Mouse (Mus musculus) megakaryocyte, embryonic 14.5 days (primary cell): ENCODE data around the gene Gm28729. TPM values are rescaled to one million over a fixed set of nuclear protein-coding genes. Genes with fewer than 3 reads are reported as not detected.

ENCODE experiments used
- H3K27me3 ChIP-seq: replicated peaks from 2 replicates; pipeline ENCODE3; 2012; ENCODE audit warnings: inconsistent platforms
- H3K36me3 ChIP-seq: replicated peaks from 2 replicates; pipeline ENCODE3; 2012; ENCODE audit warnings: low read length, inconsistent platforms, mixed read lengths
- H3K4me1 ChIP-seq: 2 replicates; pipeline ENCODE4 v1.6.1; 2012; ENCODE audit warnings: inconsistent platforms
- H3K4me3 ChIP-seq: replicated peaks from 2 replicates; pipeline ENCODE3; 2012; ENCODE audit warnings: moderate library complexity, mild to moderate bottlenecking, inconsistent platforms
- H3K9me3 ChIP-seq: 2 replicates; pipeline ENCODE4 v1.6.1; 2012; ENCODE audit warnings: inconsistent platforms
- FLI1 ChIP-seq: IDR thresholded peaks from 2 replicates; pipeline ENCODE4 v1.6.1; 2012; ENCODE audit warnings: low read length, inconsistent platforms, mixed read lengths
- GATA1 ChIP-seq: IDR thresholded peaks from 3 replicates; pipeline ENCODE4 v1.6.1; 2012; ENCODE audit warnings: mixed read lengths, low read length, inconsistent platforms, borderline replicate concordance
- polyA plus RNA-seq: library from polyadenylated mRNA; stranded (reverse); fragments of >175 nt; gene quantifications from 2 replicates; pipeline ENCODE4 v1.2.3, GENCODE M21; 2012; ENCODE audit warnings: low replicate concordance; ENCODE audit not compliant: insufficient read depth

Gm28729 gene
- polyA plus RNA-seq, 1 experiment, result not detected

DNA sequence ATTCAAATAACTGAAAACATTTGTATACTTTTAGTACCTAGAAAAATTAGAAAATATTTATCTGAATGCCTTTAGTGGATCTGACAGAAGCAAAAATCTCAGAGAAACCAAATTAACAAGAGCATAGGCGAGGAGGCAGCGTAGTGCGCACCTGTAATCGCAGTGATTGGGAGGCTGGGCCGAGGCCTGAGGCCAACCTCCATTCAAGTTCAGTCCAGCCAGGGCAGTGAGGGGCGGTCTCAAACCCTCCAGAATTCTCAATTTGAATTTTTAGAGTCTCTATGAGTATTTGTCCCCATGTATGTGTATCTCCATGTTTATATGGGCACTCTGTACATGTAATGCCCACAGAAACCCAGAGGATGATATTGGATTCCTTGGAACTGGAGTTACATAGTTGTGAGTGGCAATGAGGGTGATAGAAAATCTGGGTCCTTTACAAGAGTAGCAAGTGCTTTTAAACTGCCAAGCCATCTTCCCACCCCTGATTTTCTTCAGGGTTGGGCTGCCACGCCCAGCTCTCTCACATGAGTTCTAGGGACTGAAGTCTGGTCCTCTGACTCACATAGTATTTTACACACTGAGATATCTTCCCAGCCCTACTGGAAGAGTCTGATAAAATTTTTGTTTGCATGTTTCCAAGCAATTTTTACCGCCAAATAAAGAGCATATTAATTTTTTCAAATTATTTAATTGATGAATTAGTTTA, 54.6 kb downstream of the Gm28729 start:
- TF ChIP-seq FLI1 (no peak), GATA1 (no peak)
- H3K27me3 ChIP-seq, result no peaks in the 10 kb centered on the region
- H3K9me3 ChIP-seq, result no peaks in the 10 kb centered on the region
- H3K4me3 ChIP-seq, result no peak overlapping the region
- H3K4me1 ChIP-seq, result peaks cover 6% of the 10 kb centered on the region; the same call in 1 of the 2 replicates
- H3K36me3 ChIP-seq, result peaks cover 69% of the 10 kb centered on the region

- no peaks in the 10 kb centered on the region for H3K9me3 ChIP-seq
- TF ChIP-seq FLI1 (no peak), GATA1 (no peak)
- H3K4me1 ChIP-seq, result no peaks in the 10 kb centered on the region
- H3K27me3 ChIP-seq, result no peaks in the 10 kb centered on the region
- no peak overlapping the region for H3K4me3 ChIP-seq
- H3K36me3 ChIP-seq, result peaks cover 67% of the 10 kb centered on the region
Measured at GRCm38 (mm10) chr9:96469556-96470265, 55.4 kb downstream of the Gm28729 start.

- H3K36me3 ChIP-seq, result peaks cover 43% of the 10 kb centered on the region
- H3K4me3 ChIP-seq, result no peak overlapping the region
- H3K27me3 ChIP-seq, result no peaks in the 10 kb centered on the region
- peaks cover 22% of the 10 kb centered on the region for H3K9me3 ChIP-seq
- H3K4me1 ChIP-seq, result no peaks in the 10 kb centered on the region
- TF ChIP-seq FLI1 (no peak), GATA1 (no peak)
Measured at GRCm38 (mm10) chr9:96463708-96464107, 61.4 kb downstream of the Gm28729 start.

DNA sequence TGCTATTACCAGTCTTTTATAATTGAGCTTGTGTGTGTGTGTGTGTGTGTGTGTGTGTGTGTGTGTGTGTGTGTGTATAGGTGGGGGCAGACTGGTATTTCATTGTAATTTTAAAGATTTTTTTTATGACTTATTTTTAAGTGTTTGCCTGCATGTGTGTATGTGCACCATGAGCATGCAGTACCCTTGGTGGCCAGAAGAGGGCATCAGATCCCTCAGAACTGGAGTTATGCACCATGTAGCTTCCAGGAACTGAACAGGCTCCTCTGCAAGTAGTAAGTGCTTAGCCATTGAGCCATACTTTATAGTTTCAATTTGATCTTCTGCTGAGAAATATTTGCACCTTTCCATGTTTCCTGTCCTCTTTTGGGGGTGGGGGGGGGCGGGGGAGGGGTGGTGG, 63.5 kb downstream of the Gm28729 start:
- Histone ChIP-seq H3K9me3 (peaks cover 27% of the 10 kb centered on the region), H3K27me3 (peaks cover 5% of the 10 kb centered on the region), H3K4me3 (no peak overlapping the region), H3K36me3 (peaks cover 23% of the 10 kb centered on the region), H3K4me1 (no peaks in the 10 kb centered on the region)
- TF ChIP-seq FLI1 (no peak), GATA1 (no peak)

DNA sequence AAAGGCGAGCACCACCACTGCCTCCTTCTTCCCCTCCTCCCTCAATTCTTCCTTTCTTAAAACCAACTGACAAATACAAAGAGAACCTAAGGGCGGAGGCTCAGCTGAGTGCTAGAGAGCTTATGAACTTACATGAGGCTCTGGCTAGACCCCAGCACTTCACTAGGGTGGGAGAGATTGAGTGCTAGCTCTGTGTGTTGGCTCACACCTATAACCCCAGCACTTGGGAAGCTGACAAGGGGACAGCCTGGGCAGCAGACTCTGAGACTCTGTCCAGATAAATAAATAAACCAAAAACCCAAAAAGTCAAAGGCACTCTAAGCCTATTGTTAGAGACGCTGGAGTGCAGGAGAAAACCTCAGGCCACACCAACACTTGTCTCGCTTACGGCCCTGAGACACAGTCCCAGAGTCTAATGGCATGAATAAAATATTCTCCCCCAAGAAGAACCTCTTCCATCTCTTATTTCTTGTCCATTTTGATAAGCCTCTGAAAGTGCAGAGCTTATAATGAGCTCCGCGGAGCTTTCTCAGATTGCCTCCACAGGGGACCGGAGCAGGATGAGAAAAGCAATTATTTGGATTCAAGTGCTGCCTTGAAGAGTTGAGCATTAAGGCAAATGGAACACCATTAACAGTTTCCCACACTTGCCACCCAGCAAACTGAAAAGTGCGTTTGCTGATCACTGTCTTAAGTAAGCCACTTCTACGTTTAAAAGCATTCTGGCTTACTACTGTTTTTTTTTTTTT, 64.8 kb downstream of the Gm28729 start:
- peaks cover 5% of the 10 kb centered on the region for H3K27me3 ChIP-seq
- H3K36me3 ChIP-seq, result peaks cover 15% of the 10 kb centered on the region
- no peak overlapping the region for H3K4me3 ChIP-seq
- TF ChIP-seq FLI1 (no peak), GATA1 (no peak)
- no peaks in the 10 kb centered on the region for H3K4me1 ChIP-seq
- H3K9me3 ChIP-seq, result peaks cover 32% of the 10 kb centered on the region

DNA sequence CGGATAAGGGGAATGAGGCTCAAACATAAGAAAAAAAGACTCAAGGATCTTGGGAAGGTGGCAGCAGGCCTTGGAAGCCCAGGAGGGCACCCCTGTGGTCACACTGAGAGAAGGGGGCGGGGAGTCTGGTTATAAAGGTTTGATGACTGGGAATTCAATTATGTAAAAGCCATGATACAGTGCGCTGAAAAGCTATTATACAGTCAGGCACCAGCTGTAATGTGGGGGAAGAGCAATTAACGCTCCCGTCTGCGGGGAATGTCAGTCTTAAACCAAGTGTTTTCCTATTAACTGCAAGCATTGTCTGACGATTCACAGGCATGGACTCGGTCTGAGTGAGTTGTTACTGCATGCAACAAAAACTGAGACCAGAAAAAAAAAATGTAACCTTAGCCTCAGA, 69.4 kb downstream of the Gm28729 start:
- Histone ChIP-seq H3K4me3 (no peak overlapping the region), H3K9me3 (peaks cover 25% of the 10 kb centered on the region), H3K4me1 (peaks cover 5% of the 10 kb centered on the region), H3K36me3 (no peaks in the 10 kb centered on the region), H3K27me3 (peaks cover 16% of the 10 kb centered on the region)
- TF ChIP-seq FLI1 (no peak), GATA1 (no peak)

DNA sequence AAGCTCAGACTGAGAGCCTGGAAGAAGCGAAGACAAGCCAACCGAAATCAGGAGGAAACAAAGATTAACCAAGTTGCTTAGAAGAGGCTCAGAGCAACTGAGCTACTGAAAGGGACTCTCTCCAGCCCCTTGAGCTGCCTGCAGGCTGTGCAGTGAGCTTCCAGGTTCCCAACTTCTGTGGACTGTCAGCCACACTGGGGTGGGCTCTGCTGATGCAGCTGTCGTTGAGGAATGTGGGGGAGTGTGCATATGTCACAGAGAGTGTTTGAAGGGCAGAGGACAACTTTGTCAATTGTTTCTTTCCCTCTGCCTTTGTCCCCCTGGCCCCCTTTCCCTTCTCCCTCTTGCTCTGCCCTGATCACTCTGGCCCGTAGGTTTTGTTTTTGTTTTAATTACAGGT, 72.1 kb downstream of the Gm28729 start:
- TF ChIP-seq FLI1 (no peak), GATA1 (no peak)
- Histone ChIP-seq H3K27me3 (peaks cover 22% of the 10 kb centered on the region), H3K4me3 (no peak overlapping the region), H3K36me3 (no peaks in the 10 kb centered on the region), H3K9me3 (peaks cover 25% of the 10 kb centered on the region), H3K4me1 (peaks cover 15% of the 10 kb centered on the region)

DNA sequence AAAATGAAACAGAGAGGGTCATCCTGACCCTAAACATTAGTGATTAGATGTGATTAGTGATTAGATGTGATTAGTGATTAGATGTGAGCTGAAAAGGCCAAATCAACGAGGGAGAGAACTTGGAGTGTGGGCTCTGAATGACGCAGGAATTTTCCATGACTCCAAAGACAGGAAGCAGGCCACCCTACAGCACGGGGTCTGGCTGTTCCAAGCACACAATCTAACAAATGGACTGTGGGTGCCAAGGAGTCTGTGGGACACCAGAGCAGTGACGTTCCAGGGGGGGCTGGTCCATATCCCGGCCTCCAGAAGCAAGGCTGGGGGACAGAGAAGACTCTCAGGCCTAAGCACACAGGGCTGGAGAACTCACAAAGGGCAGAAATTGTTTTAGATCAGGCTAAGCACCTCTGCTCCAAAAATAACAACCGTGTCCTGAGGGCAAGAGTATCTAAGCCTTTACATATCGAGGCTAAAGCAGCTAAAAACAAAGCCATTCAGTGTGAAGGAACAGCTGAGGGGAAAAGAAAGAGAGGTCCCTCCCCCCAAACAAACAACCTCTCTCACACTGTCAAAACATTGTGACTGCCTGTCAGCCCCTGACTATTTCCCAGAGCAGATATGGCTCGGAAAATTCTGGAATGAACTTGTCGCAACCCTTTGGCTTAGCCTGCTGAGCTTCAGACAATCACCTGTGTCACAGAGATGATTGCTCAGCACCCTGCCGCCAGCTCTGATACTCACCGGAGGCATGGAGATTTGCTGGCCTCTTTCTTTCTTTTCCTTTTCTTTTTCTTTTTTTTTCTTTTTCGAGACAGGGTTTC, 74.0 kb downstream of the Gm28729 start:
- H3K27me3 ChIP-seq, result peaks cover 27% of the 10 kb centered on the region
- TF ChIP-seq GATA1, result no peak
- no peak for TF ChIP-seq FLI1
- peaks cover 15% of the 10 kb centered on the region for H3K4me1 ChIP-seq

DNA sequence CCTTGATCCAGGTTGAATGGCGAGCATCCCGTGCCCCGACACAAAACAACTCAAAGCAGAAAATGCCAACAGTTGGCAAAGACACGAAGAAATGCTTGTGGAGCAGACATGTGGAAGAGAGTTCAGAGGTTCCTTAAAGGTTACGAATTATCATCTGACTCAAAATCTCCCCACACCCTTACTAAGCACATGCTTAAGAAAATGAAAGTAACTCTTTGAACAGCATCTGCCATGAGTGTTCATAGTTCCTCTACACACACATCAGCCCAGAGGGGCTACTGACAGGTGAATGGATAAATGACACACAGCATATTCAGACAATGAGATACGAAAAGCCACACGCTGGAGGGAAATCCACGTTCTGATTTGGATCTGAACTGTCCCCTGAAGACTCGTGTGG, 75.5 kb downstream of the Gm28729 start:
- peaks cover 23% of the 10 kb centered on the region for H3K9me3 ChIP-seq
- H3K4me1 ChIP-seq, result peaks cover 15% of the 10 kb centered on the region
- H3K36me3 ChIP-seq, result no peaks in the 10 kb centered on the region
- H3K27me3 ChIP-seq, result peaks cover 29% of the 10 kb centered on the region
- no peak overlapping the region for H3K4me3 ChIP-seq
- no peak for TF ChIP-seq FLI1
- no peak for TF ChIP-seq GATA1

More for the DNA sequence above, 74.0 kb downstream of the Gm28729 start:
- no peaks in the 10 kb centered on the region for H3K36me3 ChIP-seq
- no peak overlapping the region for H3K4me3 ChIP-seq
- H3K9me3 ChIP-seq, result peaks cover 27% of the 10 kb centered on the region

- TF ChIP-seq FLI1 (no peak), GATA1 (no peak)
- Histone ChIP-seq H3K36me3 (no peaks in the 10 kb centered on the region), H3K4me1 (peaks cover 20% of the 10 kb centered on the region), H3K4me3 (no peak overlapping the region), H3K27me3 (peaks cover 44% of the 10 kb centered on the region), H3K9me3 (peaks cover 12% of the 10 kb centered on the region)
Measured at GRCm38 (mm10) chr9:96445351-96445750, 79.7 kb downstream of the Gm28729 start.
